Mouse (Mus musculus): Measurements from ENCODE around the gene Vmn1r48. TPM values are rescaled to one million over a fixed set of nuclear protein-coding genes. Genes with fewer than 3 reads are reported as not detected.

The Vmn1r48 gene
- polyA plus RNA-seq (2015; fragmentation: Nextera tagmentation; extraction: Ambion mirVana), result not detected in 2 replicates

GRCm38 (mm10) chr6:90036741-90037140, at the start of gene Vmn1r48:
Gene Vmn1r48 (minus strand): TSS chr6:90036841.

GRCm38 (mm10) chr6:90078406-90078805, 41.8 kb upstream of the Vmn1r48 start, which contains the start of gene Vmn1r49:
Gene Vmn1r49 (minus strand): TSS chr6:90078506.

GRCm38 (mm10) chr6:90015847-90016246, 20.8 kb downstream of the Vmn1r48 start, which contains the start of gene Vmn1r47:
Gene Vmn1r47 (plus strand): TSS chr6:90016147.

Other genes starting within 250 kb of the Vmn1r48 start
- gene Vmn1r42, start 160.4 kb downstream of the Vmn1r48 start, polyA plus RNA-seq (2015; fragmentation: Nextera tagmentation; extraction: Ambion mirVana), result 0.14 TPM in 1 of 2 replicates, not detected in the other
- gene Vmn1r43, start 160.4 kb downstream of the Vmn1r48 start, polyA plus RNA-seq (2015; fragmentation: Nextera tagmentation; extraction: Ambion mirVana), result not detected in 2 replicates
- gene Vmn1r44, start 153.2 kb downstream of the Vmn1r48 start, polyA plus RNA-seq (2015; fragmentation: Nextera tagmentation; extraction: Ambion mirVana), result not detected in 2 replicates
- not detected in 2 replicates for gene Vmn1r45, start 96.2 kb downstream of the Vmn1r48 start, polyA plus RNA-seq (2015; fragmentation: Nextera tagmentation; extraction: Ambion mirVana)
- gene Vmn1r46, start 67.5 kb downstream of the Vmn1r48 start, polyA plus RNA-seq (2015; fragmentation: Nextera tagmentation; extraction: Ambion mirVana), result not detected in 2 replicates
- gene Vmn1r47, start 20.7 kb downstream of the Vmn1r48 start, polyA plus RNA-seq (2015; fragmentation: Nextera tagmentation; extraction: Ambion mirVana), result not detected in 2 replicates
- not detected in 2 replicates for gene Vmn1r49, start 41.7 kb upstream of the Vmn1r48 start, polyA plus RNA-seq (2015; fragmentation: Nextera tagmentation; extraction: Ambion mirVana)
- not detected in 2 replicates for gene Vmn1r50, start 64.6 kb upstream of the Vmn1r48 start, polyA plus RNA-seq (2015; fragmentation: Nextera tagmentation; extraction: Ambion mirVana)
- gene Vmn1r51, start 85.8 kb upstream of the Vmn1r48 start, polyA plus RNA-seq (2015; fragmentation: Nextera tagmentation; extraction: Ambion mirVana), result not detected in 2 replicates
- not detected in 2 replicates for gene Vmn1r52, start 138.0 kb upstream of the Vmn1r48 start, polyA plus RNA-seq (2015; fragmentation: Nextera tagmentation; extraction: Ambion mirVana)
- not detected in 2 replicates for gene V1ra8, start 166.0 kb upstream of the Vmn1r48 start, polyA plus RNA-seq (2015; fragmentation: Nextera tagmentation; extraction: Ambion mirVana)
- not detected in 2 replicates for gene Vmn1r53, start 187.6 kb upstream of the Vmn1r48 start, polyA plus RNA-seq (2015; fragmentation: Nextera tagmentation; extraction: Ambion mirVana)
- gene Vmn1r54, start 209.5 kb upstream of the Vmn1r48 start, polyA plus RNA-seq (2015; fragmentation: Nextera tagmentation; extraction: Ambion mirVana), result not detected in 2 replicates

Data from spleen, postnatal 0 days (tissue).